8 mouse cellular contexts compared by ENCODE assay signal in the genomic region with DNA sequence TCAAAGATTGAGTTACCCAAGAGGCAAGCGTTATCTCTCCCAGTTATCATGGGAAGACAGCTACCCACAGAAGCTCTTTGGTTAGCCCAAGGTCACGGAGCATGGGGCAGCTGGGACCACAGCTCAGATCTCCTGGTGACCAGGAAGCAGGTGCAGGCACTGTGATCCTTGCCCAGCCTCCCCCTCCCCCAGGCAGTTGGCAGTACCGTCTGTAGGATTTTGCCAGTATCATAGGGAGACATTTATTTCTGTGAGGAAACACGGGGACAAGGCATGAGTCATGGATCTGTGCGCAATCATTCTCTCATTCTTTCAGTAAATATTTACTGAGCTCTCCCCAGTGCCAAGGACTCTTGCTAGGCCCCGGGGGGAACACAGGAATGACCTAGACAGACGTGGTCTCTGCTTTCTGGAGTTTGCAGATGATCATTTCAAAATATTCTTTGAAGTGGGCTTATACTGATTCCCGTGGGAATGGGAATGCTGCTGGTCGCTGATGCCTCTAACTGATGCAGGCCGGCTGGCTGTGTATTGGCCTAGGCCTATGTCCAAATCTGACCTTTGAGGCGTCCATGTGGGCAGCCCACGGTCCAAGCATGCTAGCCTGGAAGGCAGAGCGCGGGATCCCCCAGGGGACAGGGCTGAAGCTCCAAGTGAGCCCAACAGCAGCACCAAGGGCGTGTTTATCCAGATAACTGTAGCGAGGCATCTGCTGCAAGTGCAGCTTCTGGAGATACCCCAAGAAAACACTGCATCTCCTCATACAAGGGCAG. TPM values are rescaled to one million over a fixed set of nuclear protein-coding genes. Genes with fewer than 3 reads are reported as not detected.
DNase-seq lines count a peak whose midpoint lies in the region; ATAC-seq and TF ChIP-seq lines count a peak whose summit lies in the region.
"Had no signal": no experiment of that assay in that cellular context is flagged by ENCODE, and none has a peak within 500 bp of the region (broad histone marks: within the 10 kb centered on the region; RNA-seq: fewer than 3 reads in every experiment).

No protein-coding gene starts in this region.

- H3K9me3 ChIP-seq in liver, embryonic 15.5 days (replicated peaks) = no peaks in the 10 kb centered on the region; the same call in 1 of the 2 replicates

- TF ChIP-seq POLR2A in kidney, adult 2 months (IDR thresholded peaks at IDR 0.05; ENCODE audit: low read depth, low read length) = no peak

- no peaks in the 10 kb centered on the region for H3K27me3 ChIP-seq in kidney, adult 2 months (replicated peaks; ENCODE audit: control insufficient read depth, insufficient read depth, low read length)
- H3K27me3 ChIP-seq in liver, embryonic 15.5 days = no peaks in the 10 kb centered on the region
- H3K27me3 ChIP-seq: embryonic facial prominence, embryonic 12.5 days had no signal

- DNase-seq in NIH3T3 (ENCODE audit: low read depth) = peak; percentile 84
- DNase-seq in adrenal gland, postnatal 25 days = peak; percentile 81
- peak; percentile 94 for DNase-seq in gastrocnemius, adult 18-20 months (ENCODE audit: low spot score)
- DNase-seq in kidney, adult 2 months = peak; percentile 31
- peak; percentile 36 for DNase-seq in right cerebral cortex, postnatal 14 days

- H3K36me3 ChIP-seq in kidney, adult 2 months (ENCODE audit: control insufficient read depth, insufficient read depth, low read length) = no peaks in the 10 kb centered on the region
- no peaks in the 10 kb centered on the region for H3K36me3 ChIP-seq in liver, embryonic 15.5 days (replicated peaks)
- H3K36me3 ChIP-seq: embryonic facial prominence, embryonic 12.5 days had no signal

- peak; percentile 92 for ATAC-seq in liver, embryonic 15.5 days (ENCODE audit: insufficient read depth)
- no peak for ATAC-seq in CD4-positive, CD25-positive, alpha-beta regulatory T cell, adult 4 months

- TF ChIP-seq CTCF in kidney, adult 2 months (conservative IDR thresholded peaks at IDR 0.05; ENCODE audit: insufficient read depth, insufficient read length, low read depth, low read length) = no peak

- peak overlapping the region; percentile 55 for H3K9ac ChIP-seq in liver, embryonic 15.5 days
- H3K9ac ChIP-seq: embryonic facial prominence, embryonic 12.5 days had no signal

- H3K4me2 ChIP-seq in liver, embryonic 15.5 days = peak overlapping the region; percentile 72
- H3K4me2 ChIP-seq: embryonic facial prominence, embryonic 12.5 days had no signal

- H3K4me3 ChIP-seq in kidney, adult 2 months (ENCODE audit: insufficient read depth, low read depth, low read length) = no peak overlapping the region
- peak overlapping the region; percentile 29 for H3K4me3 ChIP-seq in liver, embryonic 15.5 days (replicated peaks)
- H3K4me3 ChIP-seq: embryonic facial prominence, embryonic 12.5 days had no signal

- no peaks in the 10 kb centered on the region for H3K4me1 ChIP-seq in kidney, adult 2 months (ENCODE audit: control insufficient read depth, insufficient read depth, low read length)
- H3K4me1 ChIP-seq in liver, embryonic 15.5 days (replicated peaks) = peaks cover 53% of the 10 kb centered on the region

- H3K27ac ChIP-seq in kidney, adult 2 months (ENCODE audit: insufficient read depth, low read depth, low read length) = no peak overlapping the region
- H3K27ac ChIP-seq in liver, embryonic 15.5 days (replicated peaks) = peak overlapping the region; percentile 93
- H3K27ac ChIP-seq: embryonic facial prominence, embryonic 12.5 days had no signal

- 59% methylated on average over 16 of the region's 16 CpGs for WGBS in kidney, adult 2 months
- WGBS in liver, embryonic 15.5 days (ENCODE audit: insufficient replicate concordance) = 19% methylated on average over 16 of the region's 16 CpGs

RNA-seq across cellular contexts. Expression of a gene that starts 59.1 kb away (rescaled TPM):
- total RNA-seq in adrenal gland, postnatal 25 days (2021) = 36.7 and 40.3 TPM in 2 replicates
- total RNA-seq in gastrocnemius, adult 18-20 months (2021) = 10 to 100 TPM; 21.5 to 24.3 TPM
- polyA plus RNA-seq in kidney, adult 2 months (2012; rRNA removed) = 8.7 and 10.8 TPM in 2 replicates
- polyA plus RNA-seq in liver, embryonic 15.5 days (2015; fragmentation: Nextera tagmentation; extraction: Ambion mirVana) = 4.4 and 4.9 TPM in 2 replicates
- polyA plus RNA-seq in CD4-positive, CD25-positive, alpha-beta regulatory T cell, adult 4 months (2017; shearing (Covaris generic)) = 10 to 100 TPM; 33.6 to 39.2 TPM

Comparison
In these comparisons a context has a peak if more than half of its experiments do, and no peak if none do; other contexts are left out.
1. DNase-seq: peak in every context shown above with its lines; median percentile 94 in gastrocnemius, adult 18-20 months; 84 in NIH3T3; 81 in adrenal gland, postnatal 25 days; 36 in right cerebral cortex, postnatal 14 days; 31 in kidney, adult 2 months.